Mouse (Mus musculus): ENCODE results near the gene Tead2.

DNA sequence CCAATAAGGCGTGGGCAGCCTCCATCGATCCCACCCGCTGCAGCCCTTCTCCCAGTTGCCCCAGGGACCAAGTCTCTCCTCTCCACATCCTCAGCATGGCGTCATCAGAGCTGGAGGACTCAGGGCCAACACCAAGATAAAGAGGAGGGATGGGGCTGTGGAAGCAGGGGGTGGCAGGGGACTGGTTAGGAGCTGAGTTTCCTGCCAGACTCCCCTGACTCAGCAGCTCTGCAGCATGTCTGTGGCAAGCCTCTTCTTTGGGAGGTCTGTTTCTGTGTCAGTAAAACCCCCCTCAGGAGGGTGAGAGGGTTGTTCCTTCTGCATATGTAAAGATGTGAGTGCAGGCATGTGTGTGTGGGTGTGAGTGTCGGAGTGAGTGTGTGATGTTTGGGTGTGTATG lies 18.6 kb upstream of the Tead2 start:
- TF ChIP-seq CTCF (IDR thresholded peaks at IDR 0.05; ENCODE audit: borderline replicate concordance, extremely low read depth, insufficient read depth, insufficient read length) (no peak), POLR2A (IDR thresholded peaks at IDR 0.05; ENCODE audit: borderline replicate concordance, extremely low read depth, insufficient read depth, insufficient read length, poor library complexity, severe bottlenecking) (no peak)

Measured in brain, embryonic 14.5 days (tissue).